Mouse (Mus musculus) fibroblast of lung, adult 2 months (primary cell): Measurements from ENCODE around the gene Sdc4.

Experiments used
- DNase-seq: peaks from one replicate; pipeline ENCODE4 v3.0.0-alpha.2; 2011; ENCODE audit warnings: low read depth

Sdc4 gene

GRCm38 (mm10) chr2:164449341-164450042 lies 5.8 kb upstream of the Sdc4 start:
- DNase-seq, result no peak

GRCm38 (mm10) chr2:164448921-164449320 lies 5.2 kb upstream of the Sdc4 start:
- DNase-seq, result no peak

- no peak for DNase-seq
These were observed 4.5 kb upstream of the Sdc4 start for GRCm38 (mm10) chr2:164448140-164448539.

- no peak for DNase-seq
These were observed 2.4 kb upstream of the Sdc4 start for GRCm38 (mm10) chr2:164446086-164446469.

GRCm38 (mm10) chr2:164445399-164446085 lies 1.9 kb upstream of the Sdc4 start:
- no peak for DNase-seq

- no peak for DNase-seq
These were observed 1.0 kb upstream of the Sdc4 start for GRCm38 (mm10) chr2:164444701-164445100.

- DNase-seq, result no peak
These were observed 643 bp downstream of the Sdc4 start for GRCm38 (mm10) chr2:164443051-164443437.

- DNase-seq, result no peak
These were observed 1.2 kb downstream of the Sdc4 start for GRCm38 (mm10) chr2:164442315-164443050.

GRCm38 (mm10) chr2:164441731-164442130 lies 2.0 kb downstream of the Sdc4 start:
- no peak for DNase-seq

- DNase-seq, result no peak
These were observed 2.5 kb downstream of the Sdc4 start for GRCm38 (mm10) chr2:164441155-164441554.

- DNase-seq, result no peak
These were observed 3.4 kb downstream of the Sdc4 start for GRCm38 (mm10) chr2:164440314-164440713.

- peak; percentile 78 for DNase-seq
These were observed 4.7 kb downstream of the Sdc4 start for GRCm38 (mm10) chr2:164439001-164439421.

- DNase-seq, result no peak
These were observed 5.4 kb downstream of the Sdc4 start for GRCm38 (mm10) chr2:164438257-164438656.

GRCm38 (mm10) chr2:164437710-164438109 lies 6.0 kb downstream of the Sdc4 start:
- no peak for DNase-seq

- DNase-seq, result no peak
These were observed 6.7 kb downstream of the Sdc4 start for GRCm38 (mm10) chr2:164436961-164437360.

GRCm38 (mm10) chr2:164436215-164436913 lies 7.3 kb downstream of the Sdc4 start:
- no peak for DNase-seq

GRCm38 (mm10) chr2:164435216-164436090 lies 8.2 kb downstream of the Sdc4 start:
- DNase-seq, result no peak

- DNase-seq, result no peak
These were observed 9.0 kb downstream of the Sdc4 start for GRCm38 (mm10) chr2:164434681-164435080.

- DNase-seq, result no peak
These were observed 10.3 kb downstream of the Sdc4 start for GRCm38 (mm10) chr2:164433278-164433895.

GRCm38 (mm10) chr2:164432541-164433191 lies 11.0 kb downstream of the Sdc4 start:
- peak; percentile 99 for DNase-seq
